Mouse (Mus musculus) c-Kit-positive CD71-positive TER-119-positive erythroid progenitor cells, embryonic 14.5 days (primary cell): ENCODE results near the gene Trim71.
"Not testable (repeated sequence)": the region's sequence is repeated elsewhere in the genome, so short reads cannot be mapped to it uniquely, and the experiment has no call there.

ENCODE experiments used
- DNase-seq: peaks from one replicate; pipeline ENCODE4 v3.0.0-alpha.2; 2013; ENCODE audit warnings: low spot score

Trim71 gene

GRCm38 (mm10) chr9:114525891-114526290 is 38.3 kb downstream of the Trim71 start:
- no peak for DNase-seq

GRCm38 (mm10) chr9:114525073-114525633 is 39.0 kb downstream of the Trim71 start:
- no peak for DNase-seq

- DNase-seq, result no peak
These were observed 41.7 kb downstream of the Trim71 start for GRCm38 (mm10) chr9:114522501-114522900.

- no peak for DNase-seq
These were observed 42.1 kb downstream of the Trim71 start for GRCm38 (mm10) chr9:114522041-114522440.

- not testable (repeated sequence) for DNase-seq
These were observed 43.6 kb downstream of the Trim71 start for GRCm38 (mm10) chr9:114520529-114520928.

- DNase-seq, result no peak
These were observed 45.2 kb downstream of the Trim71 start for GRCm38 (mm10) chr9:114518812-114519477.

GRCm38 (mm10) chr9:114517924-114518497 is 46.2 kb downstream of the Trim71 start:
- no peak for DNase-seq

GRCm38 (mm10) chr9:114515364-114515763 is 48.8 kb downstream of the Trim71 start, which contains the start of gene C130032M10Rik:
Gene C130032M10Rik, plus strand, starts transcription at chr9:114515697.
- no peak for DNase-seq

- no peak for DNase-seq
These were observed 51.3 kb downstream of the Trim71 start for GRCm38 (mm10) chr9:114512831-114513230.

- DNase-seq, result no peak
These were observed 54.4 kb downstream of the Trim71 start for GRCm38 (mm10) chr9:114509785-114510184.

- DNase-seq, result no peak
These were observed 56.7 kb downstream of the Trim71 start for GRCm38 (mm10) chr9:114507421-114507820.

GRCm38 (mm10) chr9:114506564-114506963 is 57.6 kb downstream of the Trim71 start:
- no peak for DNase-seq

- no peak for DNase-seq
These were observed 59.4 kb downstream of the Trim71 start, which contains the start of gene Ccr4 for GRCm38 (mm10) chr9:114504816-114505215. Gene Ccr4, minus strand, starts transcription at chr9:114504916.

GRCm38 (mm10) chr9:114502711-114503427 is 61.3 kb downstream of the Trim71 start:
- DNase-seq, result no peak

- no peak for DNase-seq
These were observed 62.3 kb downstream of the Trim71 start for GRCm38 (mm10) chr9:114501913-114502312.

GRCm38 (mm10) chr9:114501111-114501510 is 63.1 kb downstream of the Trim71 start:
- DNase-seq, result no peak

- peak; percentile 58 for DNase-seq
These were observed 64.2 kb downstream of the Trim71 start for GRCm38 (mm10) chr9:114499783-114500515.

GRCm38 (mm10) chr9:114498218-114498617 is 66.0 kb downstream of the Trim71 start:
- DNase-seq, result peak; percentile 64

GRCm38 (mm10) chr9:114496469-114496868 is 67.7 kb downstream of the Trim71 start:
- no peak for DNase-seq

- DNase-seq, result no peak
These were observed 76.5 kb downstream of the Trim71 start for GRCm38 (mm10) chr9:114487481-114488258.

- DNase-seq, result no peak
These were observed 77.4 kb downstream of the Trim71 start for GRCm38 (mm10) chr9:114486808-114487207.
